Mouse (Mus musculus) heart, adult 9 months (tissue): Measurements from ENCODE around the gene Opa1.

Experiments
- DNase-seq, 2 experiments: peaks; one replicate each; pipeline ENCODE4 v3.0.0; 2022; ENCODE audit warnings: low spot score in 2 of 2

Opa1 gene

GRCm38 (mm10) chr16:29579167-29579786 is at the start of gene Opa1:
Gene Opa1 (plus strand): TSS chr16:29579334.
- peak; percentile 92 to 97 for DNase-seq

GRCm38 (mm10) chr16:29533641-29534040 is 45.5 kb upstream of the Opa1 start:
- DNase-seq: no peak

- DNase-seq: no peak
Observed at GRCm38 (mm10) chr16:29535866-29536265, 43.3 kb upstream of the Opa1 start.

- DNase-seq: no peak
Observed at GRCm38 (mm10) chr16:29536411-29537204, 42.5 kb upstream of the Opa1 start.

- DNase-seq: no peak
Observed at GRCm38 (mm10) chr16:29539906-29540305, 39.2 kb upstream of the Opa1 start.

GRCm38 (mm10) chr16:29541261-29541683 is 37.9 kb upstream of the Opa1 start:
- no peak for DNase-seq

GRCm38 (mm10) chr16:29544829-29545228 is 34.3 kb upstream of the Opa1 start, which contains the start of gene Atp13a4:
Gene Atp13a4 (minus strand): TSS chr16:29544864.
- no peak for DNase-seq

- no peak for DNase-seq
Observed at GRCm38 (mm10) chr16:29559667-29560066, 19.5 kb upstream of the Opa1 start.

GRCm38 (mm10) chr16:29560454-29560853 is 18.7 kb upstream of the Opa1 start:
- peak in 1 of 2 experiments; percentile 2 for DNase-seq

GRCm38 (mm10) chr16:29560869-29561268 is 18.3 kb upstream of the Opa1 start:
- DNase-seq: peak in 1 of 2 experiments; percentile 34

GRCm38 (mm10) chr16:29574013-29574412 is 5.1 kb upstream of the Opa1 start:
- DNase-seq: no peak

- no peak for DNase-seq
Observed at GRCm38 (mm10) chr16:29575620-29576019, 3.5 kb upstream of the Opa1 start.

GRCm38 (mm10) chr16:29579787-29580176 is 648 bp downstream of the Opa1 start:
- peak in 1 of 2 experiments; percentile 6 for DNase-seq

- DNase-seq: peak in 1 of 2 experiments; percentile 12
Observed at GRCm38 (mm10) chr16:29592171-29592570, 13.0 kb downstream of the Opa1 start.

GRCm38 (mm10) chr16:29597122-29597521 is 18.0 kb downstream of the Opa1 start:
- DNase-seq: no peak

- DNase-seq: no peak
Observed at GRCm38 (mm10) chr16:29605546-29605945, 26.4 kb downstream of the Opa1 start.

- no peak for DNase-seq
Observed at GRCm38 (mm10) chr16:29607131-29607530, 28.0 kb downstream of the Opa1 start.

GRCm38 (mm10) chr16:29614762-29615161 is 35.6 kb downstream of the Opa1 start:
- DNase-seq: no peak

GRCm38 (mm10) chr16:29629053-29629452 is 49.9 kb downstream of the Opa1 start:
- DNase-seq: no peak

- DNase-seq: no peak
Observed at GRCm38 (mm10) chr16:29635780-29636179, 56.6 kb downstream of the Opa1 start.

- DNase-seq: no peak
Observed at GRCm38 (mm10) chr16:29642376-29642775, 63.2 kb downstream of the Opa1 start.

GRCm38 (mm10) chr16:29644871-29645270 is 65.7 kb downstream of the Opa1 start:
- DNase-seq: no peak

- no peak for DNase-seq
Observed at GRCm38 (mm10) chr16:29646202-29646601, 67.1 kb downstream of the Opa1 start.
